Mouse (Mus musculus) embryonic facial prominence, embryonic 11.5 days (tissue): ENCODE data around the gene Pi4kb. TPM values are rescaled to one million over a fixed set of nuclear protein-coding genes. Genes with fewer than 3 reads are reported as not detected.

ENCODE experiments used
- ATAC-seq: fragments of 200-750 bp; cut with Nextera tagmentation; replicated peaks from 2 replicates; pipeline ENCODE4 v1.8.0; 2017; ENCODE audit warnings: low read depth; ENCODE audit not compliant: insufficient number of reproducible peaks, low FRiP score, low TSS enrichment
- DNase-seq: peaks from one replicate; pipeline ENCODE4 v3.0.0-alpha.2; 2015; ENCODE audit warnings: low spot score
- H3K27ac ChIP-seq: fragments of 300-500 bp; sonication (generic); replicated peaks from 2 replicates; pipeline ENCODE4 v1.5.1; 2014; ENCODE audit warnings: mild to moderate bottlenecking, low read depth, low read length, control low read depth
- H3K27me3 ChIP-seq: fragments of 300-500 bp; sonication (generic); 2 replicates; pipeline ENCODE4 v1.6.1; 2014; ENCODE audit warnings: mild to moderate bottlenecking, low read length, moderate library complexity, mixed read lengths; ENCODE audit not compliant: control insufficient read depth, insufficient read depth
- H3K36me3 ChIP-seq: fragments of 300-500 bp; sonication (generic); replicated peaks from 2 replicates; pipeline ENCODE4 v1.6.1; 2014; ENCODE audit warnings: low read depth, mild to moderate bottlenecking, low read length, moderate library complexity, mixed read lengths; ENCODE audit not compliant: control insufficient read depth, insufficient read depth
- H3K4me1 ChIP-seq: fragments of 300-500 bp; sonication (generic); 2 replicates; pipeline ENCODE4 v1.6.1; 2014; ENCODE audit warnings: low read length, mixed read lengths; ENCODE audit not compliant: control insufficient read depth, insufficient read depth
- H3K4me2 ChIP-seq: fragments of 300-500 bp; sonication (generic); 2 replicates; pipeline ENCODE4 v1.6.1; 2014; ENCODE audit warnings: low read depth, mild to moderate bottlenecking, control low read depth, low read length, moderate library complexity
- H3K4me3 ChIP-seq: fragments of 300-500 bp; sonication (generic); 2 replicates; pipeline ENCODE4 v1.5.1; 2014; ENCODE audit warnings: low read depth, low read length, control low read depth
- H3K9ac ChIP-seq: fragments of 300-500 bp; sonication (generic); replicated peaks from 2 replicates; pipeline ENCODE4 v1.6.1; 2014; ENCODE audit warnings: mild to moderate bottlenecking, control low read depth, low read length
- H3K9me3 ChIP-seq: fragments of 300-500 bp; sonication (generic); replicated peaks from 2 replicates; pipeline ENCODE4 v1.6.1; 2016; ENCODE audit warnings: mild to moderate bottlenecking, low read length, inconsistent platforms, mixed read lengths; ENCODE audit not compliant: control insufficient read depth
- WGBS: fragments of 180-500 bp; shearing (Covaris S2); extraction: QIAGEN DNeasy Blood & Tissue Kit; methylation state at CpG from one replicate; pipeline ENCODE4 v1.1.7; 2014; 5-methylcytosine and 5-hydroxymethylcytosine counted together
- polyA plus RNA-seq: library from polyadenylated mRNA; unstranded; fragments of >200 nt; fragmentation: Nextera tagmentation; extraction: Ambion mirVana; gene quantifications from 2 replicates; pipeline ENCODE4 v1.2.1, GENCODE M21; 2014

The Pi4kb gene
- polyA plus RNA-seq, 1 experiment from 2014 or later, result 30.1 TPM

DNA sequence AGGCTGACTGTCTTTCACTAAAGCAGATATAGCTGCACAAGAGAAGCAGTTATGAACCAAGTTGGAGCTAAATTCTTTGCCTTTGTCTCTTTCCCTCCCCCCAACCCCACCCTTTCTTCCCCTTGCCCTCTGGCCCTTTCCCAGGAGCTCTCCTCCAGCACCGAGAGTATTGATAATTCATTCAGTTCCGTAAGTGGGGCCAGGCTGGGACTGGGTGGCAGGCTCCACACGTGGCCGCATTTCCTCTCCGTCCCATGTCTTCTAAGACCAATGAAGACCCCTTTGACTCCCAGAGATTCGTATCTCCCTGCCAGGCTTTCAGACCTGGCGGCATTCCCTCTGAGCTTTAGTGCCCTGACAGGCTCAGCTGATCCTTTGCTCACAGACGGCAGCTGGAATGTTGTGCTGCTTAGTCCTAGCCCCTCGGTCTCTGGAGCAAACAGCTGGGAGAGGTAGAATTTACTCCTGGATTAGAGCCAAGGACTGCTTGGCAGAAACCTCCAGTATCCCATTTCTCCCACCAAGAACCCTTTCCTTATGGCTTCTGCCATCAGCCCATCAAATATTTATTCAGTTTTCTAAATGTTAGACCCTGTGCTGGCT, 14.7 kb downstream of the Pi4kb start:
- no peaks in the 10 kb centered on the region for H3K4me1 ChIP-seq
- no peak overlapping the region for H3K4me2 ChIP-seq
- no peaks in the 10 kb centered on the region for H3K9me3 ChIP-seq
- WGBS, result 35% methylated on average over 9 of the region's 9 CpGs
- DNase-seq (peak; percentile 22), ATAC-seq (no peak)
- H3K4me3 ChIP-seq, result no peak overlapping the region
- H3K27ac ChIP-seq, result no peak overlapping the region
- no peak overlapping the region; the same call in 1 of the 2 replicates for H3K9ac ChIP-seq
- no peaks in the 10 kb centered on the region; the same call in 1 of the 2 replicates for H3K36me3 ChIP-seq
- H3K27me3 ChIP-seq, result no peaks in the 10 kb centered on the region

GRCm38 (mm10) chr3:94996946-94997345, 22.4 kb downstream of the Pi4kb start:
- DNase-seq (peak; percentile 87), ATAC-seq (no peak)
- no peaks in the 10 kb centered on the region; the same call in none of the 2 replicates for H3K36me3 ChIP-seq
- no peak overlapping the region for H3K4me2 ChIP-seq
- H3K4me3 ChIP-seq, result no peak overlapping the region
- no peak overlapping the region for H3K9ac ChIP-seq
- 26% methylated on average over 2 of the region's 2 CpGs for WGBS
- no peaks in the 10 kb centered on the region for H3K4me1 ChIP-seq
- no peak overlapping the region for H3K27ac ChIP-seq
- no peaks in the 10 kb centered on the region for H3K27me3 ChIP-seq
- H3K9me3 ChIP-seq, result no peaks in the 10 kb centered on the region

- no peaks in the 10 kb centered on the region for H3K4me1 ChIP-seq
- DNase-seq, result no peak
- no peak for ATAC-seq
- no peaks in the 10 kb centered on the region for H3K27me3 ChIP-seq
- no peak overlapping the region for H3K4me2 ChIP-seq
- peaks cover under 1% of the 10 kb centered on the region for H3K36me3 ChIP-seq
- no peak overlapping the region for H3K4me3 ChIP-seq
- H3K27ac ChIP-seq, result no peak overlapping the region
- 74% methylated on average over 4 of the region's 4 CpGs for WGBS
- H3K9me3 ChIP-seq, result no peaks in the 10 kb centered on the region
- H3K9ac ChIP-seq, result no peak overlapping the region
These were observed 28.0 kb downstream of the Pi4kb start for GRCm38 (mm10) chr3:95002569-95002968.

- H3K36me3 ChIP-seq, result peaks cover 4% of the 10 kb centered on the region
- H3K27ac ChIP-seq, result no peak overlapping the region
- no peak for ATAC-seq
These were observed 28.7 kb downstream of the Pi4kb start for GRCm38 (mm10) chr3:95003273-95003672.

GRCm38 (mm10) chr3:95005651-95006050, 31.1 kb downstream of the Pi4kb start:
- peaks cover 9% of the 10 kb centered on the region for H3K36me3 ChIP-seq
- H3K27ac ChIP-seq, result no peak overlapping the region
- H3K9me3 ChIP-seq, result no peaks in the 10 kb centered on the region
- no peaks in the 10 kb centered on the region for H3K27me3 ChIP-seq
- ATAC-seq (no peak), DNase-seq (no peak)
- no peak overlapping the region for H3K4me3 ChIP-seq
- no peak overlapping the region for H3K4me2 ChIP-seq
- H3K9ac ChIP-seq, result no peak overlapping the region
- H3K4me1 ChIP-seq, result no peaks in the 10 kb centered on the region
- WGBS, result 91% methylated on average over 3 of the region's 3 CpGs

More at GRCm38 (mm10) chr3:95003273-95003672, 28.7 kb downstream of the Pi4kb start:
- H3K4me2 ChIP-seq, result no peak overlapping the region
- no peaks in the 10 kb centered on the region for H3K4me1 ChIP-seq
- H3K27me3 ChIP-seq, result no peaks in the 10 kb centered on the region
- no peak for DNase-seq
- no peak overlapping the region for H3K4me3 ChIP-seq
- no peak overlapping the region for H3K9ac ChIP-seq
- H3K9me3 ChIP-seq, result no peaks in the 10 kb centered on the region

- no peak overlapping the region for H3K9ac ChIP-seq
- H3K4me2 ChIP-seq, result no peak overlapping the region
- no peak overlapping the region for H3K27ac ChIP-seq
- H3K36me3 ChIP-seq, result peaks cover 15% of the 10 kb centered on the region
- no peaks in the 10 kb centered on the region for H3K9me3 ChIP-seq
- WGBS, result 85% methylated on average over 9 of the region's 9 CpGs
- no peaks in the 10 kb centered on the region for H3K4me1 ChIP-seq
- no peak overlapping the region for H3K4me3 ChIP-seq
- ATAC-seq (no peak), DNase-seq (no peak)
- no peaks in the 10 kb centered on the region for H3K27me3 ChIP-seq
These were observed 33.2 kb downstream of the Pi4kb start for GRCm38 (mm10) chr3:95007706-95008105.

- Histone ChIP-seq H3K9ac (no peak overlapping the region), H3K36me3 (peaks cover 15% of the 10 kb centered on the region), H3K27me3 (no peaks in the 10 kb centered on the region), H3K9me3 (no peaks in the 10 kb centered on the region), H3K27ac (no peak overlapping the region), H3K4me2 (no peak overlapping the region), H3K4me1 (peaks cover 7% of the 10 kb centered on the region; the same call in 1 of the 2 replicates), H3K4me3 (no peak overlapping the region)
- ATAC-seq, result no peak
- 90% methylated on average over 7 of the region's 7 CpGs for WGBS
- DNase-seq, result no peak
These were observed 35.9 kb downstream of the Pi4kb start for GRCm38 (mm10) chr3:95010396-95010795.

- Histone ChIP-seq H3K27me3 (no peaks in the 10 kb centered on the region), H3K4me3 (no peak overlapping the region), H3K9me3 (no peaks in the 10 kb centered on the region), H3K4me2 (no peak overlapping the region), H3K9ac (no peak overlapping the region), H3K27ac (no peak overlapping the region), H3K36me3 (peaks cover 12% of the 10 kb centered on the region), H3K4me1 (peaks cover 7% of the 10 kb centered on the region; the same call in 1 of the 2 replicates)
- DNase-seq (no peak), ATAC-seq (no peak)
- 67% methylated on average over 3 of the region's 3 CpGs for whole genome bisulfite sequencing
These were observed 38.5 kb downstream of the Pi4kb start for GRCm38 (mm10) chr3:95012982-95013381.
